Mouse (Mus musculus): ENCODE data around the gene Zfp706. TPM values are rescaled to one million over a fixed set of nuclear protein-coding genes. Genes with fewer than 3 reads are reported as not detected.

Gene Zfp706
- 100 to 1,000 TPM in 1 of 2 experiments, 10 to 100 TPM in 1; 79.9 to 108 TPM for total RNA-seq (2023)

GRCm38 (mm10) chr15:37007233-37007958 lies at the start of gene Zfp706:
Gene Zfp706, minus strand, starts transcription at chr15:37007773.

